Mouse (Mus musculus): ENCODE results near the gene Abtb2. TPM values are rescaled to one million over a fixed set of nuclear protein-coding genes. Genes with fewer than 3 reads are reported as not detected.

Gene Abtb2
- polyA plus RNA-seq, 3 experiments from 2014 or later: 7.6 to 11.6 (median 10.8) TPM

DNA sequence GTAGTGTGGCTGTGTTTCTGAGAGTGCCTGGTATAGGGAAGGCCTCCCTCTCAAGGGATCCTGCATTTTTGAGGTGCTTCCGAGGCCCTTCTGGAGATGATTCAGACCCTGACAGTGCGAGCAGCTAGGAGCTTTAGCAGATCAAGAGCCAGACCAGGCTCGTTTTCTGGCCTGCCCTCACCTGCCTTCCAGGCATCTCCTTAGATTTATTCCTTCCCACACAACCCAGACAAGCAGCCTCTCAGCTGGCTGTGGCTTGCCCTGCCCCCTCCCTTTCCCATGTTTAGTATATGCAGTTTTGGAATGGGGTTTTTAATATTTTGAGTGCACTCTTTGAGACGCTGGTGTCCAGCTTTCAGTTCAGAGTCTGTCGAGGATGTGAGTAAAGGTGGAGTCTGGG, 124.7 kb downstream of the Abtb2 start:
- no peak for ATAC-seq

DNA sequence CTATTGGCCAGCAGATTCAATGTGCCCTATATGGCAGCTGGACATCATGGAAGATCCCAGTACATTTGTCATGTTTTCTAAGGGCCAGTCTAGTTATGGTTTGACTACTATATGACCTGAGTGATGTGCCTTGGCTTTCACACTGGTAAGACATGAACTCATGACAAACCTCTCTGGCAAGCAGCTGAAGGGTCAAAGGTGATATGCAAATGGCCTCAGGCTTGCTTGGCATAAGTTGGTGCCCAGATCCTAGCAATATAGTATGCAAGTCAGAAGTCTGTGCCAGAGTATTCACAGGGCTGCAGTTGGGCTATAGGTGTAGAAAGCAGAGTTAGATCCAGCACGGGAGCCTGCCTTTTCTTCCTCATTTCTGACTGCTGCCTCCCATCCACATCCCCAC, 125.2 kb downstream of the Abtb2 start:
- no peak for ATAC-seq

DNA sequence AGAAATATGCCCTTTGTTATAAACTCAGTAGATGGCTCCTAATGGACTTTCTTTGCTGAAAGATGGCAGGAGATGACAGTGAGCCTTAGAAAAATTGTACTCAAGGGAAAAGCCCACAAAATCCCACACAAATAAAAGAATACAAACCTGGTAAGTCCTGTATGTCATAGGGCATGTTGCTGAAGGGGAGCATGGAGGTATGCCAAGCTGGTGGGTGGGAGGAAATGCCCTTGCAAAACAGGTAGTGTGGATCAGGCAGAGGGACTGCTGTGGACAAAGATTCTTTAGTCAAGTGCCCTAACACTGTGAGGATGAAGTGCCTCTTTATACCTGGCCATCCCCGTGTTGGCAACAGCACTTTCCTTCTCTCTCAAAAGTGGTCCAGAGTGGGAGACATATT, 126.7 kb downstream of the Abtb2 start:
- no peak for ATAC-seq

DNA sequence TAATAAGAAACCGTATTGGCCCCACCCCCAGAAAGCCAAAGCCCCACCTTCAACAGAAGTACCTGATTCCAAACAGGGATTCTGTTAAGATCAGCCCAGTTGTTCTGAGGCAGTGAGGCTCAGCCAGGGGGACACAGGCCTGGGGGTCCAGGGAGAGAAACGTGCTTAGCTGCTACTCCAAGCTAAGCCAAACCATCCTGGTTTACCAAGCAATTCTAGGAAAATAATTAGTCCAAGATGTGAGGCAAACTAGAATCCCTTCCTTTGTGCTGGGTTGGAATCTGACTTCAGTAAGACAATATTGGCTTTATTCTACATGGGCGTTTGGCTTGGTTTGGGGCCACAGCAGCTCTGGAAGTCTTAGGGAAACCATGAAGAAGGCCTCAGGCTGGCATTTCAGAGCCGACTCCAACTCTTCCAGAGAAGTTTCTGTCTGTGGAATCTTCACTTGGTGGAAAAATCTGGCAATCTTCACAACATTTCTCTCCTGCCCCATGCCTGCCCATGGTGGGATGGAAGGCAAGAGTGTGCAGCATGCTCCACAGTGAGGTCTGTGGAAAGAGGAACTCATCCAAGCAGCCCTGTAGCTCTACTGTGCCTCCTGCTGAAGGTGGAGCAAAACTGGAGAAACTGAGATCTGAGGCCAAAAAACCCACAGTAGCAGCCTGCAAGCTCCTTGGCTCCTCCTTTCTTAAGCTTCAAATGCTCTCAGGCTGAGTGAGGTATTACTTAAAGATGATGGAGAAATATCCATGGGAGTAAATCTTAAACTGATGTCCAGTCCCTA, 128.9 kb downstream of the Abtb2 start:
- no peak for ATAC-seq

DNA sequence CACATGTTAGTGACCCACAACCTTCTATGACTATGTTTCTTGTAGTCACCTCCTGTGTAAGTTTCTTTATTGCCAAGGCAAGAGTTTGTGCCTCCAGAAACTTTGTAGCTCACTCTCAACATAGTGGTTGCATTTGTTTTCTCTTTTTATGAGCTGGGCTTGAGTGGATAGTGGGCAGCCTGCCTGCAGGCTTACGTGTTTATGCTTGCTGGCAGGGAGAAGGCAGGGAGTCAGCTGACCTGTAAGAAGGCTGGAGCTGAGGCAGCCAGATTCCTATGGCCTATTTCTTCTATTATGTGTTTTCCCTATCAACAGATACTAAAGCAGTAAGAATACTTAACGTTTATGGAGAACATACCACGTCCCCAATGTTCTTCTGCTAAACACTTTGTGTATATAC, 130.1 kb downstream of the Abtb2 start:
- ATAC-seq: no peak

DNA sequence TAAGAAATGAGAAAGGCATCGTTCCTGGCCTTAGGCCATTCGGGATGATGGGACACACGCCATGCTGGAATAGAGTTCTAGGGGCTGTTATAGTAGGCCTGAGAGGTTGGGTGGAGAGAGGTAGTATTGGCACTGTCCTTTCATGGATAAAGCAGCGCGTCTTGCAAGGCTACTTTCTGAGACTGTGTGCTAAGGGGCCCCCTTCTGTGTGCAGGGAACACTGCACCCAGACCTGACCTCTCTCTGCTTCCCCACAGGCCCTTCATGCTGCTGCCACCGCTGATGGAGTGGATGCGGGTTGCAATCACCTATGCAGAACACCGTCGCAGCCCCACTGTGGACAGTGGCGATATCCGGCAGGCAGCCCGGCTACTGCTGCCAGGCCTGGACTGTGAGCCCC, 134.4 kb downstream of the Abtb2 start:
- no peak for ATAC-seq

DNA sequence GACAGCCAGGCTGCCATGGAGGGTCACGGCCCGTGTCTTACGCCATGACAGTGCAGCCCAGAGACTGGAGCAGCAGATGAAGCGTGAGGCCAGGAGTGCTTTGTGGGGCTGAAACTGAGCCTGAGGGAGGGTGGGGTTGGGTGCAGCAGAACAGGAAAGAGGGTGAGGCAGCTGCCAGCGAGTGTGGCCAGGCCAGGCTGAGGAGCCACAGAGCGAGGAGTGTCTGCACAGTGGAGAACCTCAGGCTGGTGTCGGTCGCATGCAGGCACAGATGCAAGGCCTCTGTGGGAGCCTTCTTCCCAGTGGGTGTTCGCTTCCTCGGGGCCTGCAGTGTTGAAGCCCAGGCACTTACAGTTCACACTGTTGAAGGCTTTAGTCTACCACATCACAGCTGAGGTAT, 137.2 kb downstream of the Abtb2 start:
- ATAC-seq: peak; percentile 61

DNA sequence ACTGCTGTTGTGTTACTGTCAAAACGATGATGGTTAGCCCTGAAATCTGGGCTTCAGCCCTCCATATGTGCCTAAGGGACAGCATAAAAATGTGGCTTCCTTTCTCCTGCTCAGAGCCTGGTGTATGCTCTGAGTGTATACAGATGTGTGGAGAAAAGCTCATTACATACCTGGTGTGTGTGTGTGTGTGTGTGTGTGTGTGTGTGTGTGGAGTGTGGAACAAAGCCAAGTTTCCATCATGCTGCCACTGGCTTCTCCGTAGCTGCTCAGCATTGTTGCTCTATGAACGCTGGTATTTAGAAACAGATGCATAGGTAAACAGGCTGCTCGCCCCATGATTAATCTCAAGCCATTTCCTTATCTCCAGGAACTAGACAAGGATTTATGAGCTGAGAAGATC, 137.8 kb downstream of the Abtb2 start:
- ATAC-seq: peak; percentile 6

DNA sequence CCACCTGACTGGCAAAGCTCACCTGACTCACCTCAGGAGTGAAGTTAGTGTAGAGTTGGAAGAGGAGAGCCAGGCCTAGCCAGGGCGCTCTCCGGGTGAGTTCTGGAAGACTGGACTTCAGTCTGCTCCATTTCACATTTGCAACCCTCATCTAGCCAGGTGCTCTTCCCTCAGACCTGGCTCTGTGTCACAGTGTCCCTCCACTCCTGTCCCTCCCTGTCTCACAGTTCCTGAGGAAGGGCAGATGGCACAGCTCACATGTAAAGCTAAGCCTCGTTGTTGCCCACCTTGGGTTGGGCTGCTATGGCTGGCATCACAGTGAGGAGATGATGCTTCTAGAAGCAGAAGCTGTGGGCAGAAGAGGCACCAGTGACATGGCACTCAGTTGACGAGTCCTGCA, 139.7 kb downstream of the Abtb2 start:
- ATAC-seq: no peak

DNA sequence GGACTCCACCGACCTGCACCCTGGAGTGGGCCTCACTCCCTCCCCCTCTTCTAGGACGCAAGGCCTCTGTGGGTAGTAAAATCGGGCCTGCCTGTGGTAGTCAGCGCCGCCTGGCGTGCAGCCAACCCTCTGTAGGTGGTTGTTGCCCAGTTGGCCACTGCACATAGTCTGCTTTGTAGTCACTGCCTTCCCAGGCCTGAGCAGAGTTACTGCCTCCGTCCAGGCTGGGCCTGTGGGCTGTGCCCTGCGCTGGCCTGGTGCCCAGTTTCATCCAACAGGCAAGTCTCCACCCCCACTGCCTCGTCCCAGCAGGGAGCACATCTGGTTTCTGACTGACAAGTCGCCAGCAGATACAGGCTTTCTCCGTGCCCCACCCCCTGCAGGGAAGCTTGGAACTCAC, 140.1 kb downstream of the Abtb2 start:
- no peak for ATAC-seq

DNA sequence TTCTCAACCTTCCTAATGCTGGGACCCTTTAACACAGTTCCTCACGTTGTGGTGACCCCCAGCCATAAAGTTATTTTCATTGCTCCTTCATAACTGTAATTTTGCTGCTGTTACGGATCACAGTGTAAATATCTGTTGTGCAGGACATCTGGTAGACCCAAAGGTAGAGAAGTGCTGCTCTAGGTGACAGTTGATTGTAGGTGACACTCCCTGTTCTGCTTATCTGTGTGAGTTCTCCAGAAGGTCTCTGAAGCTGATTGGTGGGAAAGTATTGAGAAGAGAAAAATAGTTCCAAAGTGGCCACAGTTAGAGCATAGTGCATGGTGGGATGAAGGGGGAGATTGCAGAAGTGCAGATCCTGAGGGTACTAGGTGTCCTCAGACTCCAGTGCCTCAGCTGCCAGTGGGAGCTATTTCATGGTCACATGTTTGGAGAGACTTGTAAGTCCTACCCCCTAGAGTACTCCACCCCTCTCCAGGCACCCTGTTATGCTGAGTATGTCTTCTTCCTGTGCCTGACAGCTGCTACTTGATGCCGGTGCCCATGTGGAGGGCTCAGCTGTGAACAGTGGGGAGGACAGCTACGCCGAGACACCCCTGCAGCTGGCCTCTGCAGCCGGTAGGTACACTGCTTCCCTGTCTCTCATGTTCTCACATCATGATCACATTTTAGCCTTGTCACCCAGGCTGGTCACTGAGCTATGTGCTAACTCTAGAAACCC, 141.1 kb downstream of the Abtb2 start:
- ATAC-seq: no peak

DNA sequence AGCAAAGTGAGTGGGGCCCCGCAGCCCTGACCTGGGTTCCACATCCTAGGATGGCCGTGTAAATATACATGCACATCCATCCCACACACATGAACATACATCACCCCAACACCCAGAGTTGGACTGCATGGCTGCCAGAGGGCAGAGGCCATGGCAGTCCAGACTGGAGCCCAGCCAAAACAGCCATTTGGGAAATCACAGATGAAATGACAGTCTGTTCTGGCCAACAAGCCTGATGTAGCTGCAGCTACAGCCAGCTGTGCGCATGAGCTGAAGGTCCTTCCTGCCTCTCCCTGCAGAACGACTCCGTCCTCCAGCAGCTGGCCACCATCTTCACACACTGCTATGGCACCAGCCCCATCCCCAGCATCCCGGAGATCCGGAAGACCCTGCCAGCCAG, 144.7 kb downstream of the Abtb2 start:
- no peak for ATAC-seq

DNA sequence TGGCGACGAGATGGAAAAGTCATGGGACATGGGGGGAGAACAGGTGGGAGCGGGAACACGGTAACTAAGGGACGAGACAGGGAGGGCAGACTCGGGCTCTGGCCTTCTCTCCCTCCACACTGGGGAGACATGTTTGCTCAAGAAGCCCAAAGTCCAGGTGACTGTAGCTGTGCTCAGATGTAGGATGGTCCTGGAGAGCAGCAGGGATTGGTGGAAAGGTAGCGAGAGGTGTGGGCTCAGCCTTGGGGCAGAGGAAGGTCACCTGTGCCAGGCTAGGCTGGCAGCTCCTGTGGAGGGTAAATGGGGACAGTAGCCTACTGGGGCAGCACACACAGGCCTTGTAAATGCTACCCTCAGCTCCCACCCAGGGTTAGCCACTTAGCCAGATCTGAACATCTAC, 147.7 kb downstream of the Abtb2 start:
- ATAC-seq: no peak

DNA sequence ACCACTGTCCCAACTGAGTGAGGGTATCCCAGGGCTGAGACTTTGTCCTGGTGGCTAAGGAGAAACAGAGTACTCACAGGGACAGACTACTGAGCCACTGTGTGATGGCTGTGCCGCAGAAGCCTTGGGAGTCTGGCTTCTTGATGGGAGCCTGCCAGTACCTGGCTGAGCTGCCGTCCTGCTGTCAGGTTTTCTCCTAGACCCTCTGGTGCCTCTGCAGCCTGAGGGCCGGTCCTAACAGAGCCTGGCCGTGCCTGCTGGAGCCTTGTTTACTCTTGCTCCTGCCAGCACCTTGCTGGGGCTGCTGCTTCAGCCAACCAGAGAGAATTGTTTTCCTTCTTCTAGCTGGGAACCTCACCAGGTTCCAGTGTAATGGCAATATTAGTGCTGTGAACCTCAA, 148.3 kb downstream of the Abtb2 start:
- ATAC-seq: no peak

DNA sequence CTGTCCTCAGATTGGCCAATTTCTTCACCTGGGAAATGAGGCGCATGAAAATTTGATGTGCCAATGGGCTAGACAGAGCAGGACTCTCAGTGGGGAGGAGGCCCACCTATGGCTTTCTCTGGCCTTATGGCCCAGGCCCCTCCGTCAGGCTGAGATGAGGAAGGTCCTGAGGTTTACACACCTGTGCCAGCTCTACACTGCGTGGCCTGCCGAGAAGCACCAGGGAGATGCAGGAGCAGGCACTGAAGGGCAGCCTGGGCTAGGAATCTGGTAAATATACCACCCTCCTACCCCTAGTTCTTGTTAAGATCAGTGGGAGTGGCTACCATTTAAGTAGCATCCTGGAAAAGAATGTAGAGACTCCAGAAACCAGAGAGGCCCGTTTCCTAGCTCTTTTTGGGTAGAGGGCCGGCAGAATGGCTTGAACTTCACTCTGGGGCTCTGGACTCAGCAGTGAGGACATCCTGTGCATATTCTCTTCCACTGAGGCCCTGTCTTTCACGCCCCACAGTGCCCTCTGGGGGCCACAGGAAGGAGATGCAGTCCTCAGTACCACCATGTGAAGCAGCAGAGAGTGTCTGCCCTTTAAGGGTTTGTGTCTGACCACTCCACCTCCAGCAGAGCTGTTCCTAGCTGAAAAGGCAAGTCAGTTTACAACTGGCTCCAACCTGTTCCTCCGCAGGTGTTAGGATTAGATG, 152.6 kb downstream of the Abtb2 start:
- peak; percentile 88 for ATAC-seq

DNA sequence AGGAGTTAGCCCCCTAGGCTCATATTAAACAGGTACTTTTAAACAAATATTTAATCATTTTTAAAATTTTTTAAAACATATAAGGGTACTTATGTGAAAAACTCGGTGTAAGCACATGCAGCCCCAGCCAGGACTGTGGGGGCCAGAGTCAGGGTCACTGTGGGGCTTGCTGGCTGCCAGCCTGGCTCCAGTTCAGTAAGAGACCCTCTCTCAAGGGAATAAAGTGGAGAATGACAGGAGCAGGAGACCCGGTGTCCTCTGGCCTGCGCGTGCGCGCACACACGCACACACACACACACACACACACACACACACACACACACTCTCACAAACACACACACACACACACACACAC, 153.2 kb downstream of the Abtb2 start:
- ATAC-seq: no peak

DNA sequence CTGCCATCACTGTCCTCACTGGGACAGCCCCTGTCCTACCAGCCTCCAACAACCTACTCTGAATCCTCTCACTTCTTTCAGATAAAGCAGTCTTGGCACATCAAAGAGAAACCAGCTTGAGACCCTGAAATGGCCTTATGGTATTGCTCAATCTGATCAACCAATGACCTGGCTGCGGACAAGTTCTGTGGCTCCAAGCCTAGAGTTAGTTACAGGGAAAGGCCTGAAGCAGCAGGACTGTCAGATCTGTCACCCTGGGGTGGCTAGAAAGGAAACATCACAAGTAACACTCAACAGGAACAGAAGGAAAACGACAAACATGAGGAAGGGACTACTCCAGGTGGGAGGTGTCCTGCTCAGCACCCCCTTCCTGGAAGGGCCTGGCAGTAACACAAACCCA, 158.4 kb downstream of the Abtb2 start:
- no peak for ATAC-seq

DNA sequence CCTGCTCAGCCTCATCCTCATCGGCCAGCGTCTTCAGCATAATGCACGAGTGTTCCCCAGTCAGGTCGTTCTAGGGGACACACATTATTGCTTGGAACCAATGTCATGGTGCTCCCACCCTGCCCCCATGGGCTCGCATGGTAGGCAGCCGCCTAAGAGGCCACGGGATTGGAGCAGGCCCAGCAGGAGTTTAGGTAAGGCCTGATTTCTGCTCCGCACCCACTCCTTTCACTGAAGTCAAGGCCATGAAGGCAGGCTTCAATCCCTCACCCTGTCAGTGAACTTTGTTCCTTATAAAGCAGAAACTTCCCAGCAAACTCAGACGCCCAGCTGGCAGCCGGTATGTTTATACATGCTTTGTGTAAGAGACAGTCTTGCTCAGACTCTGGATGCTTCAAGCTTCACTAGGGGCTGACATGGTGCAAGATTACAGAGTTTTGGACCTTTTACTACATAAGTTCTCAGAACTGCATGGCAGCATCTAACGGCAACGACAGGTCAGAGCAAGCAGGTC, 162.0 kb downstream of the Abtb2 start:
- ATAC-seq: no peak

DNA sequence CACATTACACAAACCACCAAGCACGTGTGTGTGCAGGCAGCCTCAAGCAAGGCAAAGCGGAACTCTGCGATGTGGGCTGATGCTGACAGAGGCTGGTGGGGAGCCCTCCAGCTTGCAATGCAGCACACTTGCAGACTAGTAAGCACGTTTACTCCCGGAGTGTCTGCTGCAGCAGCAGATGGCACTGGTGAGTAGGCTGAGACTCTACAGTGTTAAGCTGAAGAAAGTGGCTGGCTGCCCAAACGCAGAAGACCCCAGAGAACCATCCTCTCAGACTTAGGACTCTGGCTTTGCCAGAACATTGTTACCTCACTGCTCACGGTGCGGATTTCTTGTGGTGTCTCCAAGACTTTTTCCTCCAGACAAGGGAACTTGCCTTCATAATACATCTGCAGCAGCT, 164.9 kb downstream of the Abtb2 start:
- ATAC-seq: no peak

DNA sequence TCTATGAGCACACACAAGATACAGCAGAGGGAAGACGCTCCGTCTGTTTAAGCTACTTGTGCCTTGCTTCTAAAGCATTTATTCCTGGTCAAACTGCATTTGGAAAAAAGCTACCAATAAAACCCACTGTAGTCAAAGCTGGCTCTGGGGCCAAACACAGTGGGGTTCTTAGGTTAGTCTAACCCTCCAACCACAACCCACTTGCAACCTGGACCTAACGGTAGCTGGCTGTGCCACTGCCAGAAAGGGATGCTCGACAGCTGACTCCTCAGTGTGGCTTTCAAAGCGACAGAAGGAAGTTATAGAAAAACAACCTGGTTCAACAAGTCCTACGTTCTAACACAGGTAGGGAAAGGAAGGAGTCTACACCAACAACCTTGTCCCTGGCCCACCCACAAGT, 165.3 kb downstream of the Abtb2 start:
- ATAC-seq: no peak

DNA sequence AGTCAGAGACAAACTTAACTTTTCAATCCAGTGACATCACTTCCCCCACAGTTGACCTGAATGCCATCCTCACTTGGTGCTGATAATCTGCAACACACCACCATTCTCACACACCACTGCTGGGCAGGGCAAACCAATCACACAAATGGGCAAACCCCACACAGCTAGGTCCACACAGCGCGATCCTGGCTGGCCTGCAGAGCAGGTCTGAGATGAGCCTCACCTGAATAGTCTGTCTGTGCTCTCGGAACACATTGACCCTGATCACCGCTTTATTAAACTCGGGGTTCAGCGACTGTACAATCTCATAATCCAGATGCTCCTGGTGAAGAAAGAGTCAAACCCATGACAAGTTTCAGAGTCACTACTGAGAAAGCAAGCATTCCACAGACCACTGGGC, 176.7 kb downstream of the Abtb2 start:
- ATAC-seq: no peak

DNA sequence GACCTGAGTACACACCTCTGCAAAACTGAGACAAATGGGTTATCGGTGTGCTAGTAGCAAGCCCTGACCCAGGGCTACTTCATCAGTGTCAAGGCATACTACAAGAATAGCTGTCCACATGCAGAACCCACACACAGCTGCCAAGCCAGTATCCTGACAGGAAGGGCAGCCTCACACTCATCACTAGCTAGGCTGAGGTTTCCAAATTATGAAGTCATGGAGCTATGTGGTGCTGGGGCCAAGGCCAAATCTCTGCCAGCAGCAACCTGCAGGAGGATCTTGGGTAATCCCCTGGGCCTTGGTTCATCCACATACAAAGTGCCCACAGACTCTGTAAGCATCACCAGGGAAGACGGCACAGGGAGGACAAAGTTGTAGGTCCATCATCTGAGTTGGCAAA, 177.4 kb downstream of the Abtb2 start:
- peak; percentile 25 for ATAC-seq

DNA sequence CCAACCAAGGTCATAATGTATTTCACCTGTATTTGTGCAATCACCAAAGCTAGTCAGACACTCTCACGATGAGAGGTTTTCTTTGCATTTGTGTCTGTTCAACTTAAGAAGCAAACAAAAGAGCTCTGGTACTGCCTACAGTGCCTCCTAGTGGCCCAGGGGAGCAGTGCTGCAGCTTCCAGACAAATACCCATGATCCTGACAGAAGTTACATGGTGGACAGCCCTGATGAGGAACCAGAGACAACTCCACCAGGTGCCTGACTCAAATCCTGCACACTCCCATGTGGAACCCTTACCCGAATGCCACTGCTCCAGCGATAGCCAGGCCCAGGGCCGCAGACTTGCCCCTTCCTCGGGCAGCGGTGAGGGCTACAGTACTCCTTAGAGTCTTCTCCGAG, 177.9 kb downstream of the Abtb2 start:
- ATAC-seq: peak; percentile 86

DNA sequence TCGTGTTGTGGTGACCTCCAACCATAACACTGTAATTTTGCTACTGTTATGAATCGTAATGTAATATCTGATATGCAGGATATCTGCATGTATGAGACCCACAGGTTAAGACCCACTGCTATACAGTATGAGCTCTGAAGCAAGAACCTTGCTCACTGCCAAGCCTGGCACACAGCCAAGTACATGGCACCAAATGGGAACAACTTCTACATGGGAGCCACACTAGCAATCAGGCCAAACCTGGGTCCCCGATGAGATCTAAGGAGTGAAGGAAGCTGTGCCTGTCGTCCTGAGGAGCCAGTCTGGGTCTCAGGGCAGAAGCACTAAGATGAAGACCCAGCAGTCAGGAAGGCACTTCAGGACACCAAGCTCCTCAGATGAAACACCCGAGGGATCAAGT, 179.4 kb downstream of the Abtb2 start:
- no peak for ATAC-seq
